Mouse (Mus musculus) midbrain, embryonic 12.5 days (tissue): Measurements from ENCODE around the gene Actn1. TPM values are rescaled to one million over a fixed set of nuclear protein-coding genes. Genes with fewer than 3 reads are reported as not detected.

ENCODE experiments used
- ATAC-seq: fragments of 200-750 bp; cut with Nextera tagmentation; 2 replicates; pipeline ENCODE4 v1.8.0; 2017; ENCODE audit warnings: low read depth, moderate TSS enrichment, moderate library complexity; ENCODE audit not compliant: low FRiP score
- H3K27ac ChIP-seq: fragments of 300-500 bp; sonication (generic); replicated peaks from 2 replicates; pipeline ENCODE4 v1.5.1; 2016; ENCODE audit warnings: mild to moderate bottlenecking
- H3K27me3 ChIP-seq: fragments of 300-500 bp; sonication (generic); 2 replicates; pipeline ENCODE4 v1.6.1; 2016; ENCODE audit warnings: mild to moderate bottlenecking
- H3K36me3 ChIP-seq: fragments of 300-500 bp; sonication (generic); 2 replicates; pipeline ENCODE4 v1.6.1; 2016
- H3K4me1 ChIP-seq: fragments of 300-500 bp; sonication (generic); 2 replicates; pipeline ENCODE4 v1.6.1; 2016
- H3K4me2 ChIP-seq: fragments of 300-500 bp; sonication (generic); replicated peaks from 2 replicates; pipeline ENCODE4 v1.6.1; 2016; ENCODE audit warnings: mild to moderate bottlenecking, moderate library complexity
- H3K4me3 ChIP-seq: fragments of 300-500 bp; sonication (generic); 2 replicates; pipeline ENCODE4 v1.5.1; 2016; ENCODE audit warnings: mild to moderate bottlenecking
- H3K9ac ChIP-seq: fragments of 300-500 bp; sonication (generic); replicated peaks from 2 replicates; pipeline ENCODE4 v1.6.1; 2016; ENCODE audit warnings: mild to moderate bottlenecking, moderate library complexity
- H3K9me3 ChIP-seq: fragments of 300-500 bp; sonication (generic); 2 replicates; pipeline ENCODE4 v1.6.1; 2016; ENCODE audit warnings: mild to moderate bottlenecking
- WGBS: fragments of 180-500 bp; shearing (Covaris S2); methylation state at CpG from one replicate; pipeline ENCODE4 v1.1.7; 2016; 5-methylcytosine and 5-hydroxymethylcytosine counted together
- polyA plus RNA-seq: library from polyadenylated mRNA; unstranded; fragments of >200 nt; fragmentation: Nextera tagmentation; extraction: Ambion mirVana; gene quantifications from 2 replicates; pipeline ENCODE4 v1.2.1, GENCODE M21; 2016

The Actn1 gene
- polyA plus RNA-seq, 1 experiment from 2014 or later: 18.9 TPM

DNA sequence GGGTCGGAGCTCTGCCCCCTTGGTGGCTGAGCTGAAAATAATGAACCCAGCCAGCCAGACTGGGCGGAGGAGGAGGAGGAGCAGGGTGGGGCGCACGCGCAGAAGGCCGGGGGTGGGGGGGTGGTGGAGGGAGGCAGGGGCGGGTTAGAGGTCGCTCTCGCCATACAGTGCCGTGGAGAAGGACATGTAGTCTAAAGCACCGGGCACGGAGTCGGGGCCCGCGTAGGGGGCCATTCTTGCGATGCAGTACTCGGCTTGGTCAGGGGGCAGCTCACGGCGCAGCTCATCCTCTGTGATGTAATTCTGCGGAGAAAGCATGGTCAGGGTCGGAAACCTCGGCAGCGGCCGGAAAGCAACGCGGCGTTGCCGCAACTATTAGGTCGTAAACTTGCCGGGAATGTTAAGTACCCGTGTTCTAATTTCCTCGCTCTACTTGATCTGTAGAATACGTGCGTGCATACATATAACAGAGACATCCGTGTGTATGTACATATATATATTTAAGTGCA lies 91.9 kb downstream of the Actn1 start:
- 9% methylated on average over 35 of the region's 35 CpGs for WGBS
- Histone ChIP-seq H3K27ac (peak overlapping the region; percentile 92), H3K27me3 (no peaks in the 10 kb centered on the region), H3K4me2 (peak overlapping the region; percentile 42), H3K4me1 (0 out of 2 replicates have a peak, but pooled peaks cover 5% of the 10 kb centered on the region), H3K9me3 (no peaks in the 10 kb centered on the region), H3K9ac (peak overlapping the region; percentile 62), H3K36me3 (peaks cover 31% of the 10 kb centered on the region), H3K4me3 (peak overlapping the region; percentile 67)
- ATAC-seq: peak; percentile 89

DNA sequence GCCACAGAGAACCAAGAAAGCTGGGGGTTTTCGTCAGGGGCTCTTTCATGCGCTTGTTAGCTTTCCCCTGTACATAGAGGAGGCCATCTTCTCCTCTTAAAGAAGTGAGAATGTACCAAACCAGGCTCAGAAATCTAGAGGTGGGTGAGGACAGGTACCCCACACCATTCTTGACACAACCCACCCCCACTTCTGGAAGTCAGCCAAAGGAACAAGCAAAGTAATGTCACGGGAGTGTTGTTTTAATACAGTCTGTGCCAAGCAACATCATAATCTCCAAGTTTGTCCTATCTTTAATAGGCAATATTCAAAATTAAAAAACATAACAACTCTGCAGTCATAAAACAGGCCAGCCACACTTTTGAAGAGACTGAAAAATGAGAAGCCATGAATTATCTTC lies 92.8 kb downstream of the Actn1 start:
- H3K4me3 ChIP-seq: no peak overlapping the region
- H3K9ac ChIP-seq: no peak overlapping the region
- H3K4me2 ChIP-seq: no peak overlapping the region
- WGBS: 97% methylated on average over 3 of the region's 3 CpGs
- H3K27me3 ChIP-seq: no peaks in the 10 kb centered on the region
- ATAC-seq: no peak
- H3K9me3 ChIP-seq: no peaks in the 10 kb centered on the region
- H3K36me3 ChIP-seq: peaks cover 24% of the 10 kb centered on the region
- H3K27ac ChIP-seq: no peak overlapping the region
- 0 out of 2 replicates have a peak, but pooled peaks cover 5% of the 10 kb centered on the region for H3K4me1 ChIP-seq

DNA sequence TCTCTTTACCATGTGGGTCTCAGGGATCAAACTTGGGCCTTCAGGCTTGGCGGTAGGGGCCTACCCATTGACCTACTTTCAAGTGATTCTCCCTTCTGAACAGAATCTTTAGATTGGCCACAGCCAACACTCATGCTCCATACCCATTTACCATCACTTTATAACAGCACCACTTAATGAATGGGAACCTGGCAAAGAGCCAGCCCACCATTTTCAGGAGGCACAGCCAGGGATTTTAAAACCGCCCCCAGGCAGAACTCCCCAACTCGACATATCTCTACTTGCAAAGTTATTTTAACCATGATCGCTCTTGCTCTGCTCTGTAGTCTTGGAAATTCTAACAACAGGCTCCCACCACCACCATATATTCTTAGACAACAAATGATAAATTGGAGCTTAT lies 93.5 kb downstream of the Actn1 start:
- H3K4me2 ChIP-seq: no peak overlapping the region
- peaks cover 22% of the 10 kb centered on the region for H3K36me3 ChIP-seq
- no peaks in the 10 kb centered on the region for H3K27me3 ChIP-seq
- no peak for ATAC-seq
- no peak overlapping the region for H3K9ac ChIP-seq
- H3K9me3 ChIP-seq: no peaks in the 10 kb centered on the region
- H3K4me3 ChIP-seq: no peak overlapping the region
- H3K4me1 ChIP-seq: 0 out of 2 replicates have a peak, but pooled peaks cover 5% of the 10 kb centered on the region
- H3K27ac ChIP-seq: no peak overlapping the region
- WGBS: 89% methylated on average over 4 of the region's 4 CpGs

GRCm38 (mm10) chr12:80164526-80164925 lies 95.6 kb downstream of the Actn1 start:
- Histone ChIP-seq H3K9ac (no peak overlapping the region), H3K9me3 (no peaks in the 10 kb centered on the region), H3K27me3 (no peaks in the 10 kb centered on the region), H3K4me1 (0 out of 2 replicates have a peak, but pooled peaks cover 5% of the 10 kb centered on the region), H3K27ac (no peak overlapping the region), H3K36me3 (peaks cover 3% of the 10 kb centered on the region; the same call in 1 of the 2 replicates), H3K4me3 (no peak overlapping the region), H3K4me2 (no peak overlapping the region)
- no peak for ATAC-seq
- 94% methylated on average over 8 of the region's 8 CpGs for WGBS

DNA sequence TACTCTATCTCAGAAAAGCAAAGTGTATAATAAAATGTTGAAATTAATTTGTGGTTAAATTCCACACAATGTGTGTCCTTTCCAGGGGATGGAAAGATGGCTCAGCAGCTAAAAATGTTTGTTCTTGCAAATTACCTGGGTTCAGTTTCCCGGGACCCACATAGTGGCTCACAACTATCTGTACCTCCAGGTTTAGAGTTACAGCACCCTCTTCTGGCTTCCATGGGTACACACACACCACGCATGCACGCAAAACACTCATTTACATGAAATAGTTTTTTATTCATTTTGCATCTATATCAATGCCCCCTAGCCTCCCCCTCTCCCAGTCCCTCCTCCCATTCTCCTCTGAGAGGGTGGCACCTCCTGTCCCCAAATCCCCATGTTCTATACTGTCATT lies 97.7 kb downstream of the Actn1 start:
- H3K4me3 ChIP-seq: no peak overlapping the region
- 78% methylated on average over 3 of the region's 3 CpGs for WGBS
- H3K9me3 ChIP-seq: no peaks in the 10 kb centered on the region
- 0 out of 2 replicates have a peak, but pooled peaks cover 5% of the 10 kb centered on the region for H3K4me1 ChIP-seq
- no peak for ATAC-seq
- H3K27me3 ChIP-seq: peaks cover 3% of the 10 kb centered on the region; the same call in 1 of the 2 replicates
- no peak overlapping the region for H3K4me2 ChIP-seq
- H3K36me3 ChIP-seq: no peaks in the 10 kb centered on the region
- H3K27ac ChIP-seq: no peak overlapping the region
- H3K9ac ChIP-seq: no peak overlapping the region

DNA sequence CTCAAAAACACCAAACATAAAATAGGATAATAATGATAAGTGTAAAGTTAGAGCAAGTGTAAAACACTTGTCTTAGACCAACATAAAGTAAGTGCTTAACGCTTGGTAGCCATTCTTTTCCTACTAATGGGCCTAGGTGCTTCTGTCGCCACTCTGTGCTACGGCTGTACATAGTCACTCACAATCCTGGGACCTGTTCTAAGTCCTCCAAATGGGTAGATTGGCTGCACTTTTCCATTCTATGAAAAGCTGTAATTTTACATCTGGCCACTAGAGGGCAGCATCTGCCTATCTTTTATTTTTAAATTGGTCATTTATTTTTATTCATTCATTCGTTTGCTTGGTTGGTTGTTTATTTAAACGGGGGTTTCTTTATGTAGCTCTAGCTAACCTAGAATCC lies 102.5 kb downstream of the Actn1 start:
- Histone ChIP-seq H3K4me3 (no peak overlapping the region), H3K4me1 (no peaks in the 10 kb centered on the region), H3K9ac (no peak overlapping the region), H3K4me2 (no peak overlapping the region), H3K27me3 (peaks cover 3% of the 10 kb centered on the region; the same call in 1 of the 2 replicates), H3K27ac (no peak overlapping the region), H3K9me3 (no peaks in the 10 kb centered on the region), H3K36me3 (no peaks in the 10 kb centered on the region)
- ATAC-seq: no peak
- 11% methylated on average over 5 of the region's 5 CpGs for WGBS

GRCm38 (mm10) chr12:80153687-80154326 lies 106.4 kb downstream of the Actn1 start:
- no peaks in the 10 kb centered on the region for H3K9me3 ChIP-seq
- ATAC-seq: no peak
- no peak overlapping the region for H3K4me2 ChIP-seq
- H3K4me3 ChIP-seq: no peak overlapping the region
- no peaks in the 10 kb centered on the region for H3K36me3 ChIP-seq
- peaks cover under 1% of the 10 kb centered on the region; the same call in 1 of the 2 replicates for H3K27me3 ChIP-seq
- no peak overlapping the region for H3K27ac ChIP-seq
- H3K4me1 ChIP-seq: no peaks in the 10 kb centered on the region
- no peak overlapping the region for H3K9ac ChIP-seq
- WGBS: 47% methylated on average over 10 of the region's 10 CpGs

GRCm38 (mm10) chr12:80153078-80153477 lies 107.1 kb downstream of the Actn1 start:
- Histone ChIP-seq H3K9me3 (no peaks in the 10 kb centered on the region), H3K9ac (no peak overlapping the region), H3K4me3 (no peak overlapping the region), H3K4me1 (no peaks in the 10 kb centered on the region), H3K27me3 (no peaks in the 10 kb centered on the region), H3K36me3 (no peaks in the 10 kb centered on the region), H3K4me2 (no peak overlapping the region), H3K27ac (no peak overlapping the region)
- no peak for ATAC-seq
- 82% methylated on average over 6 of the region's 6 CpGs for WGBS

DNA sequence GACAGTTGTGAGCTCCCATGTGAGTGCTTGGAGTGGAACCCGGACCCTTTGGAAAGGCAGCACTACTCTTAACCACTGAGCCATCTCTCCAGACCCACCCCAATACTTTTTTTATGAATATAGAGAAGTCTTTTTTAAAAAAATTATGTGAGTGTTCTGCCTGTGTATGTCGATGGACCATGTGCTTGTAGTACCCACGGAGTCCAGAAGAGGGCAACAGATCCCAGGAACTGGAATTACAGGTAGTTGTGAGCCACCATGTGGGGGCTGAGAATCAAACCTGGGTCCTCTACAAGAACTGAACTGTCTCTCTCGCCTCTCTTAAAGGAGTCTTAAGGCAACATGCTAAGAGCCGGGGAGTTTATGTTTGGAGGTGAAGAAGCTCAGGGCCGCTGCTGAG lies 108.3 kb downstream of the Actn1 start:
- H3K9me3 ChIP-seq: no peaks in the 10 kb centered on the region
- no peak for ATAC-seq
- H3K27ac ChIP-seq: no peak overlapping the region
- H3K4me1 ChIP-seq: no peaks in the 10 kb centered on the region
- no peaks in the 10 kb centered on the region for H3K36me3 ChIP-seq
- 89% methylated on average over 6 of the region's 6 CpGs for WGBS
- no peaks in the 10 kb centered on the region for H3K27me3 ChIP-seq
- no peak overlapping the region for H3K4me3 ChIP-seq
- no peak overlapping the region for H3K9ac ChIP-seq
- H3K4me2 ChIP-seq: no peak overlapping the region

DNA sequence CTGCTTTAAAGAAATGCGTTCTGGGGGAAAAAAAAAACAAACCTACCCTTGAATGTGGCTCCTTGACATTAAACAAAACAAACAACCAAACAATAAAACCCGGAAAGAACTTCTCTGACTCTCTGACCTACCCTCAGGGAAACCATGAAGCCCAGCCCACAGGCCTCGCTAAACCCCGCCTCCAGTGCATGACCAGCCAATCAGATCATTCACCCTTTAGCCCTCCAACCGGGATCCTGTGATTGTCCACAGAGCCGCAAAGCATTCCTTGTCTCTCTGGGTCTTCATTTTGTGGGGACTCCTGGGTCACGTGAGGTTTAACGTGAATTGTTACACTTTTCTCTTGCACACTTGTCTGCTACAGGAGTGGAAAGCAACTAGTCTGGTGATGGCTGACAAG lies 109.5 kb downstream of the Actn1 start:
- H3K9me3 ChIP-seq: no peaks in the 10 kb centered on the region
- ATAC-seq: no peak
- H3K27ac ChIP-seq: no peak overlapping the region
- no peak overlapping the region for H3K4me3 ChIP-seq
- no peaks in the 10 kb centered on the region for H3K27me3 ChIP-seq
- H3K4me2 ChIP-seq: no peak overlapping the region
- 24% methylated on average over 8 of the region's 8 CpGs for WGBS
- H3K4me1 ChIP-seq: peaks cover 6% of the 10 kb centered on the region; the same call in 1 of the 2 replicates
- H3K9ac ChIP-seq: no peak overlapping the region
- no peaks in the 10 kb centered on the region for H3K36me3 ChIP-seq

DNA sequence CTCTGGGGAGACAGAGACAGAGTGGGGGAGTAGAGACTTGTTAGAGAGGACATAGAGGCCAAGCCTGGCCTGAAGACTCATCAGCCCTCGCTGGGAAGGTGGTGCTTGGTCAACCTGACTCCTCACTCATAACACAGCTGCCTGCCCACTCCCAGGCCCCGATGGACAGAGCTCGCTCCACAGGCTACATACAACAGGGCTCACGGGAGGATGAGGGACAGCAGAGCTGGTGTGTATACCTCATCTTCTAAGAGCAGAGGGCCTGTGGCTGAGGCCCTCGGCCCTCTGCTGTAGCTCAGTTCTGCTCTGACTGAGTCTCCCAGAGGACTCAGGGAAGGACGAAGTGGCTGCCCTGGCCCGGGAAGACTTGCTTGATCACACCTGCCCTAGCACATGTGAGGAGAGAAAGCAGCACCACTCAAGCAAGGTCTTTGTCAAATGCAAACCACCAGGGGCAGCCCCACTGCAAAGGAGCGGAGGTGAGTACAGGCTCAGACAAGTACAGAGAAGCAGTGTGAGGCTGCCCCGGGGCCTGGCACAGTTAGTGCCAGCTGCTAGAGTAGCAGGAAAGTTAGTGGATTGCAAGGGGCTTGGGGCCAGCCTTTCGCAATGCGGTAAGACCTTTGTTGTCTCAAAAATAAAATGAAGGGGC lies 112.5 kb downstream of the Actn1 start:
- 86% methylated on average over 11 of the region's 11 CpGs for WGBS
- Histone ChIP-seq H3K36me3 (no peaks in the 10 kb centered on the region), H3K27ac (no peak overlapping the region), H3K4me3 (no peak overlapping the region), H3K4me2 (no peak overlapping the region), H3K4me1 (peaks cover 10% of the 10 kb centered on the region; the same call in 1 of the 2 replicates), H3K9me3 (no peaks in the 10 kb centered on the region), H3K27me3 (no peaks in the 10 kb centered on the region), H3K9ac (0 out of 2 replicates have a peak overlapping the region, but pooled peaks have one; percentile 3)
- ATAC-seq: no peak
